Mouse (Mus musculus) thymus, postnatal 0 days (tissue): ENCODE measurements at regions not wholly inside any gene's neighbourhood (a gene's known extent, or its start where the extent isn't known, plus 50 kb on each side); places are given as distances from the start of the nearest gene placed in this dataset.

ENCODE experiments used
- DNase-seq: peaks from one replicate; pipeline ENCODE4 v3.0.0-alpha.2; 2015; ENCODE audit warnings: low spot score

DNA sequence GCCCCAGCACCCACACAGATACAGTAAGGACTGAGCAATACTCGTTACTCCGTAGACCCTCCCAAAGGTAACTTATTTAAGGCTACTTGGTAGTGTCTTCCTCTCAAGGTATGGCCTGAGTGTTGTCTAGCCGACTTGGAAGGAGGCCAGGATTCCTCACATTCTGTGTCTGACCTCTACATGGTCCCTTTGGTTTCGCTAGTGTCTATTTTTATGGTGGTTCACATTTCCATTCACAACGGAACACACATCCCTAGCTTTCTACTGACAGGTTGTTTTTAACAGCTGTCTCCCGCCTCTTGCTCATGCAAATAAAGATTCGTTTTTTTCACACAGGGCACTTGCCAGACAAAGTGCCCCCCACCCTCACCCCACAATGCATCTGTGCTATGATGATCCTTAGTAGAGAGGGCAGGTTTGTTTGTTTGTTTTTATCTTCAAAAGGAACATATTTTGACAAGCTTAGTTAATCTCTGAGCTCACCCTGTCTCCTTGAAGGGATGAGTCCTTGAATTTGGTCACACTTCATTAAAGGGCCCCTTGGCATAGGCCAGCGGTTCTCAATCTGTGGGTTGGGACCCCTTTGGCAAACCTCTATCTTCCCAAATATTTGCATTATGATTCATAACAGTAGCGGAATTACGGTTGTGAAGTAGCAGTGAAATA is 52.7 kb downstream of the Phlda1 start:
- peak; percentile 77 for DNase-seq

GRCm38 (mm10) chr10:111559341-111560246 is 53.5 kb downstream of the Phlda1 start:
- peak; percentile 75 for DNase-seq

DNA sequence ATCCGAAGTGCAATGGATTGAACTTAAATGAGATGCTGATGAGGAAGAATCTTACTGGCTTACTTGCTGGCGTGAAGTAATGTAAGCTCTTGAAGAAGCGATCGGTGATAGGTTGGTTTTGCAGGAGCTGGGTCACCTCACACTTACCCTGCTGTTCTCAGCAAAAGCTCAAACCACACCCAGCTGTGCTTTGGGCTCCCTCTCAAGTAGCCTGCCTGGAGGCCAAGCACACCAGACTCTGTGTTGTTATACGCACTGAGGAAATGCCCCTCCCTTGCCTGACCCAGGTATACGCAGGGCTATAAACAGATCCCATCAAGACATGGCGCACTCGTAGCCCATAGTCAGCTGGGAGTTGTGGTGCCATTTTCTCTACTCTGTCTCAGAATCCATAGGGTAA is 56.5 kb downstream of the Phlda1 start:
- DNase-seq: peak; percentile 66

DNA sequence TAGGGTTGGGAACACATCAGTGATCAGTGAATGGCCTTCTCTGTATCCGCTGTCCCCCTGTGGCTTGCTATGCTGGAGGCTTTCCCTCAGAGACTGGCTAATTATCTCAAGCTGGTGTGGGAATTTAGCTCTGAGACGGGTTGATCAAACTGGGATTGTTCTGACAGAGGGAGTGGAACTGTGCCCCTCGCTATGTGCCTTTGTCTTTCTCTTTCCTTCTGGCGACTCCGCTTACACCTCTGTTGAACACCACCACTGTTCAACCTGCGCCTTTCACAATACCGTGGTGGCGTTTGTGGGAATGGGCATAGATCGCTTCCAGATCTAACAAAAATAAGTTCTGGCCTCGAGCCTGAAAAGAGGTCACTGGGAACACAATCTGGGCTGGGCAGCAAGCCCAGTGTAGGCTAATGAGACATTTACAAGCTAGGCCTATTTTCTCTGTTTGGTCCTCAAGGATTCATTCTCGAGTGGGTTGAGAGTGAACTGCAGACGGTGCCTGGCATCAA is 60.8 kb downstream of the Phlda1 start:
- DNase-seq: no peak

GRCm38 (mm10) chr10:111570501-111571258 is 64.6 kb downstream of the Phlda1 start:
- no peak for DNase-seq

DNA sequence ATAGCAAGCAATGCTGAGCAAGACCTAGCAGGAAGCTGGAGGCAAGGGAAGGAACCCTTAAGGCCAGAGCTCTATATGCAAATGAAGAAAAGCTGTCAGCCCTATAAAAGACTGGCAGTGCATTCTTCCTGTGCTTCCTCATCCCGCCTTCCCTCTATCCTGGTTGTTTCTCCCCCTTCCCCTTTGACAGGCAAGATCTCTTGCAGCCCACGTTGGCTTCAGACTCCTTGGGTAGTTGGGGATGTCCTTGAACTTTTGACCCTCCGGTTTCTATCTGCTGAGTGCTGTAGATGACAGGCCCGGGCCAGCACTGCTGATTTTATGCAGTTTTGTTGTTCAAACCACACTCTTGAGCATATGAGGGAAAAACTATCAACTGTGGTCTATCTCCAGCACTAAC is 68.1 kb downstream of the Phlda1 start:
- DNase-seq: no peak

DNA sequence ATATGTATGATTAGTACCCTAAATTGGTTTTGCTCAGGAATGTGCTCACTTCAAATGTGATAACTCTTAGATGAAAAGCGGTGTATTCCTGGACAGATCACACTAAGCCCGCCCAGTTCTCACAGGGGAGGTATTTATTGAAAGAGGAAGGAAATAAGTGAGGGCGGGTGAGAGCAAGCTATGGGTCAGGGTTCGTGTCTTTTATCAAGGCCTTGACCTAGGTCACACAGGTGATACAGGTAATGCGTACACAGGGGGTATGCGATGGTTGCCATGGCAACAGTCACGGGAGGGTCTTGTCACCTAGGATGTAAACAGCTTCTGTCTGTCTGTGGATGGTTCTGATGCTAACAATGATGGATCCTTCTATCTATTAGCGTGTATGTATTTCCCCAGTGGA is 68.7 kb downstream of the Phlda1 start:
- DNase-seq: no peak

DNA sequence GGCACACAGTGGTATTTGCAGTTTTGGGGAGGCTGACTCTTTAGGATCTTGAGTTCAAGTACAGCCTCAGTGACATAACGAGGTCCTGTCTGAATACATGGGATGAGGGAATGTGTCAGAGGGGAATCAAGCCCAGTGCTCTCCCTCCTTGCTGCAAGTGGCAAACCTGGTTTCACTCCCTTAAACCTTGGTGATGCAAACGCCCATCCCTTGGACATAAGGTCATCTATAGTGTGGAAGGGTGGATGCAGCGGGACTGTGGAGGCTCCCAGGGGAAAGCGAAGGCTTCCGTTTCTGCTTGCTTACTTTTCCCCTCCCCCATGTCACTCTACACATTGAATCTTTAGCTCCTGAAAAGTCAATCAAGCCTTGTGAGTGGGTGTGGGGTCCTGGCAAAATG is 69.2 kb downstream of the Phlda1 start:
- DNase-seq: no peak

- DNase-seq: no peak
Observed at GRCm38 (mm10) chr10:111575926-111576325, 69.8 kb downstream of the Phlda1 start.

- DNase-seq: no peak
Observed at GRCm38 (mm10) chr10:111576395-111577069, 70.4 kb downstream of the Phlda1 start.

DNA sequence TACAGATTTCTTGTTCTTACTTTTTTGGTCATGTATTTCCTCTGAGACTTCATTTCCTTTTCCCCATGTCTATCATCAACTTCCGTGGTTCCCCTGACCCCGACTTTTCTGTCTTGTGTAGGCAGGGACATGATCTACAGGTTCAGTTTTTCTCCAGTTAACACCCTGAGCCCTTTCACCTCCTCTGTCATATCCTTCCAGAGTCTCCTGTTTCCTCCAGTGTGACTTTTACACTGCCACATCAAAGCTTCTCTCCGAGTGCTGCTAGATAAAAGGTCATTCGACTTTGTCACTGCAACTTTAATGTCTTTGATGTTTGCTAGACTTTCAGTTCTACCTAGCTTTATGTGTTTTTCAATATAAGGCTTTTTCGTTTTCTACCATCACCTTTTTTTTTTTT is 72.5 kb downstream of the Phlda1 start:
- DNase-seq: peak; percentile 81

DNA sequence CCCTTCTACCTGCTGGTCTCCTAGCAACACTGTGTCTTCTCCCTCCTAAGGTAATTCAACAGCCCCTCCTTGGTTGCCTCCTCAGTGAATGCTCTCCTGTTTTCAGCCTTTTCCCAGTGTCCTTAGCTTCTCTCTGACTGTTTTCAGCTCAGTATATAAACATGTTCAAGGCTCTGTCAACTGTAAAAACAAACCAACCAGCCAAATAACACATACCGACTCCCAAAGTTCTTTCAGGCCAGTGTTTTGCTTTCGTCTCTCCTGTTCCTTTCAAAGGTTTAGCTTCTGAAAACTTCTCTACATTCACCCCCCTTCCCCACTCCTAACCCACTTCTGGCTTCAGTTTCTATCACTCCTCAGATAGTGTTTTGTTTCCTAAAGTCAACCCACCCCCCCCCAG is 73.4 kb downstream of the Phlda1 start:
- no peak for DNase-seq

- no peak for DNase-seq
Observed at GRCm38 (mm10) chr10:111580401-111581100, 74.5 kb downstream of the Phlda1 start.

GRCm38 (mm10) chr10:111581847-111582246 is 75.8 kb downstream of the Phlda1 start:
- no peak for DNase-seq

GRCm38 (mm10) chr10:111582321-111583123 is 76.4 kb downstream of the Phlda1 start:
- no peak for DNase-seq

- DNase-seq: no peak
Observed at GRCm38 (mm10) chr10:111583124-111583743, 77.1 kb downstream of the Phlda1 start.

DNA sequence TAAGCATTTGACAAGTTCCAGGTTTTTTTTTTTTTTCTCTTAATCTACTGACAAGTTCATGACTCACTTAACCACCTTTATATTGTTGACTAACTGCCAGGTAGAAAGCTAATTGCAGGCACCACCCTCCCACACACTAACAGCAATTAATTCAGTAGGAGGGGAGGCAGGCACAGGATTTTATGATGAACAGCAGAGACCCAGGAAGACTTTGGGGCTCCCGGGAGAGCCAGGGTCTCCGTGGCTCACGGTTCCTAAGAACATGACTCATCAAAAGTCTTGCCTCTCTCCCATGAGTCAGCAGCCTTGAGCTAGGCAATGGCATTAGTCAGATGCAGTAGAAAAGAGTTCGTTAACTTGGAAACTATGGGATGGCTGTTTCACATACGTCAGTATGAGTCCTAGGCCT is 77.7 kb downstream of the Phlda1 start:
- DNase-seq: no peak

DNA sequence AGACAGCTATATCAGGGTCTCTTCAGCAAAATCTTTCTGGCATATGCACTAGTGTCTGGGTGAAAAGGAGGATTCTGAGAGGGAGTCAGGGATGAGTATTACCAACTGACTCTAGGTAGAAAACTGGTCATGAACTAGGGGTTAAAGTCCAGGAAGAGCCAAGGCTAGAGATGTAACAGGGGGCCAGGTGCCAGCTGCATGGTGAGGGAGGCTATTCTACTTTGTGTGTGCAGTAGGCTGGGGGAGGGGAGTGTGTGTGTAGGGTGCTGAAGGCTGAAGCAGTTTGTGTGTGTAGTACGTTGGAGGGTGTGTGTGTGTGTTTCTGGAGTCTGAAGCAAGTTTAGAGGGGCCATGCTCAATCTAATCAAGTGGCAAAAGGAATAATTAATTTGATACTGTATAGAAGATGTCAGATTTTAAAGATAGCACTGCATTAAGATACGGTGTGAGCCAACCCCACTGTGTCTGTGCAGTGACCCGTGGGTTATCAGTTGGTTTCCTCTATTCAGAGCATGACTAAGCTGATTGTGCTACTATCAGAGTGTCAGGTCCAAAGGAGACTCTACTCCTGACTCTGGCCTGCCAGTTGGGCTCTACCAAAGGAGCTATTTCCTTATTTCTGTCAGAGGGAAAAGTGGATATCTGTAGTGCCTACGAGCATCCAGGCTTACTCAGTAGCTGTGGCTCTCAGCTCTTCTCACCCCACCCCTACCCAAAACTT is 82.0 kb downstream of the Phlda1 start:
- no peak for DNase-seq

DNA sequence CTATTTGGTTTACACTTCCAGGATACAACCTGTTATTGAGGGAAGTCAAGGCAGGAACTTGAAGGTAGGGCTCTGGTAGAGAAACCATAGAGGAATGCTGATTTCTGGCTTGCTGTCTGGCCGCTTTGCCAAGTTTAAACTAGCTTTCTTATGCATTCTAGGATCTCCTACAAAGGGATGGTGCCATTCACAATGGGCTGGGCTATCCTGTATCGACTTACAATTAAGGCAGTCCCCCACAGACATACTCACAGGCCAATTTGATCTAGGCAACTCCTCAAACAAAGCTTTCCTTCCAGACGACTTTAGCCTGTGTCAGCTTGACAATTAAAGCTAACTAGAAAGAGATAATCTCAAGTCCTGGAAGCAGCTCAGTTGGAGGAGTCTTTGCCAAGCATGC is 83.1 kb downstream of the Phlda1 start:
- DNase-seq: no peak
